Mouse (Mus musculus) 416B (cell line): ENCODE results near the gene Cntn1.
"Not testable (repeated sequence)": the region's sequence is repeated elsewhere in the genome, so short reads cannot be mapped to it uniquely, and the experiment has no call there.

Experiments
- DNase-seq: peaks from one replicate; pipeline ENCODE4 v3.0.0; 2011; ENCODE audit warnings: low read depth

Cntn1 gene

GRCm38 (mm10) chr15:92268741-92269322 is 217.9 kb downstream of the Cntn1 start:
- no peak for DNase-seq

- DNase-seq: no peak
These were observed 220.9 kb downstream of the Cntn1 start for GRCm38 (mm10) chr15:92271801-92272365.

GRCm38 (mm10) chr15:92276826-92277225 is 225.9 kb downstream of the Cntn1 start:
- DNase-seq: no peak

GRCm38 (mm10) chr15:92277984-92278383 is 227.0 kb downstream of the Cntn1 start:
- DNase-seq: no peak

- no peak for DNase-seq
These were observed 230.0 kb downstream of the Cntn1 start for GRCm38 (mm10) chr15:92280966-92281365.

- DNase-seq: no peak
These were observed 236.7 kb downstream of the Cntn1 start for GRCm38 (mm10) chr15:92287616-92288015.

GRCm38 (mm10) chr15:92296479-92296878 is 245.5 kb downstream of the Cntn1 start:
- no peak for DNase-seq

- no peak for DNase-seq
These were observed 251.8 kb downstream of the Cntn1 start for GRCm38 (mm10) chr15:92302796-92303195.

- DNase-seq: no peak
These were observed 253.3 kb downstream of the Cntn1 start for GRCm38 (mm10) chr15:92304221-92304620.

GRCm38 (mm10) chr15:92321959-92322358 is 271.0 kb downstream of the Cntn1 start:
- DNase-seq: no peak

- DNase-seq: no peak
These were observed 276.1 kb downstream of the Cntn1 start for GRCm38 (mm10) chr15:92327111-92327510.

- no peak for DNase-seq
These were observed 289.3 kb downstream of the Cntn1 start for GRCm38 (mm10) chr15:92340253-92340652.

GRCm38 (mm10) chr15:92341424-92341823 is 290.5 kb downstream of the Cntn1 start:
- DNase-seq: no peak

GRCm38 (mm10) chr15:92344136-92344869 is 293.3 kb downstream of the Cntn1 start:
- DNase-seq: no peak

- DNase-seq: no peak
These were observed 296.5 kb downstream of the Cntn1 start for GRCm38 (mm10) chr15:92347426-92347825.

GRCm38 (mm10) chr15:92347902-92348301 is 296.9 kb downstream of the Cntn1 start:
- DNase-seq: no peak

- DNase-seq: not testable (repeated sequence)
These were observed 297.5 kb downstream of the Cntn1 start for GRCm38 (mm10) chr15:92348453-92348852.

GRCm38 (mm10) chr15:92364153-92364552 is 313.2 kb downstream of the Cntn1 start:
- no peak for DNase-seq

- no peak for DNase-seq
These were observed 313.6 kb downstream of the Cntn1 start for GRCm38 (mm10) chr15:92364592-92364991.
